Mouse (Mus musculus) CD8-positive naive resting alpha-beta T cell, adult 2 months (primary cell): Measurements from ENCODE around the gene Pomgnt2.

Experiments used
- DNase-seq, 2 experiments: peaks; one replicate each; pipeline ENCODE4 v3.0.0; 2022; ENCODE audit warnings: low read depth in 2 of 2, low spot score in 2 of 2

The Pomgnt2 gene

GRCm38 (mm10) chr9:122013629-122014028 lies 16.7 kb upstream of the Pomgnt2 start:
- peak in 1 of 2 experiments; percentile 14 for DNase-seq

- no peak for DNase-seq
Observed at GRCm38 (mm10) chr9:122012816-122013215, 15.9 kb upstream of the Pomgnt2 start.

- no peak for DNase-seq
Observed at GRCm38 (mm10) chr9:122010751-122011150, 13.8 kb upstream of the Pomgnt2 start.

GRCm38 (mm10) chr9:122008876-122009275 lies 12.0 kb upstream of the Pomgnt2 start:
- DNase-seq, result no peak

GRCm38 (mm10) chr9:122006609-122007008 lies 9.7 kb upstream of the Pomgnt2 start:
- no peak for DNase-seq

- DNase-seq, result no peak
Observed at GRCm38 (mm10) chr9:122006175-122006574, 9.3 kb upstream of the Pomgnt2 start.

GRCm38 (mm10) chr9:121997978-121998377 lies 1.1 kb upstream of the Pomgnt2 start:
- no peak for DNase-seq

GRCm38 (mm10) chr9:121995508-121996131 lies 1.3 kb downstream of the Pomgnt2 start:
- DNase-seq, result no peak

GRCm38 (mm10) chr9:121995077-121995476 lies 1.8 kb downstream of the Pomgnt2 start:
- no peak for DNase-seq

- DNase-seq, result no peak
Observed at GRCm38 (mm10) chr9:121993047-121993446, 3.9 kb downstream of the Pomgnt2 start.

- DNase-seq, result no peak
Observed at GRCm38 (mm10) chr9:121991041-121991440, 5.9 kb downstream of the Pomgnt2 start.

- no peak for DNase-seq
Observed at GRCm38 (mm10) chr9:121989536-121989935, 7.4 kb downstream of the Pomgnt2 start.

- DNase-seq, result no peak
Observed at GRCm38 (mm10) chr9:121988910-121989309, 8.0 kb downstream of the Pomgnt2 start.

- DNase-seq, result peak; percentile 52 to 64
Observed at GRCm38 (mm10) chr9:121984465-121985461, 12.1 kb downstream of the Pomgnt2 start.

GRCm38 (mm10) chr9:121983504-121983903 lies 13.4 kb downstream of the Pomgnt2 start:
- DNase-seq, result peak; percentile 22 to 54

- no peak for DNase-seq
Observed at GRCm38 (mm10) chr9:121982665-121983064, 14.2 kb downstream of the Pomgnt2 start.

- no peak for DNase-seq
Observed at GRCm38 (mm10) chr9:121982214-121982613, 14.7 kb downstream of the Pomgnt2 start.

- DNase-seq, result no peak
Observed at GRCm38 (mm10) chr9:121981466-121982105, 15.3 kb downstream of the Pomgnt2 start.

GRCm38 (mm10) chr9:121981046-121981445 lies 15.9 kb downstream of the Pomgnt2 start:
- no peak for DNase-seq

- DNase-seq, result no peak
Observed at GRCm38 (mm10) chr9:121975321-121975720, 21.6 kb downstream of the Pomgnt2 start.

GRCm38 (mm10) chr9:121974141-121974986 lies 22.5 kb downstream of the Pomgnt2 start:
- no peak for DNase-seq
